Mouse (Mus musculus): ENCODE data around the gene Trim44. TPM values are rescaled to one million over a fixed set of nuclear protein-coding genes. Genes with fewer than 3 reads are reported as not detected.

Gene Trim44
- total RNA-seq, 2 experiments from 2014 or later = 176 to 181 TPM

- intact Hi-C loops (cut with DNase I) = no loop called here
- DNase-seq (ENCODE audit: low spot score in 2 of 2) = no peak
Measured at GRCm38 (mm10) chr2:102303274-102303673, 104.4 kb downstream of the Trim44 start.

GRCm38 (mm10) chr2:102302532-102302931 is 105.1 kb downstream of the Trim44 start:
- intact Hi-C loops (cut with DNase I) = no loop called here
- DNase-seq (ENCODE audit: low spot score in 2 of 2) = peak in 1 of 2 experiments; percentile 80

GRCm38 (mm10) chr2:102294827-102295270 is 112.8 kb downstream of the Trim44 start:
- intact Hi-C loops (cut with DNase I) = loop anchor here (5.0 kb wide), 1 partner anchor 213 kb away; no protein-coding TSS in a partner anchor
- DNase-seq (ENCODE audit: low spot score in 2 of 2) = no peak

- intact Hi-C loops (cut with DNase I) = loop anchor here (5.0 kb wide), 1 partner anchor 211 kb away; no protein-coding TSS in a partner anchor
Measured at GRCm38 (mm10) chr2:102293181-102293580, 114.4 kb downstream of the Trim44 start.

GRCm38 (mm10) chr2:102292051-102292450 is 115.6 kb downstream of the Trim44 start:
- no peak for DNase-seq (ENCODE audit: low spot score in 2 of 2)
- intact Hi-C loops (cut with DNase I) = loop anchor here (5.0 kb wide), 1 partner anchor 210 kb away; no protein-coding TSS in a partner anchor

More at GRCm38 (mm10) chr2:102293181-102293580, 114.4 kb downstream of the Trim44 start:
- DNase-seq (ENCODE audit: low spot score in 2 of 2) = no peak

- peak in 1 of 2 experiments; percentile 37 for DNase-seq (ENCODE audit: low spot score in 2 of 2)
- intact Hi-C loops (cut with DNase I) = loop anchor here (5.0 kb wide), 1 partner anchor 209 kb away; no protein-coding TSS in a partner anchor
Measured at GRCm38 (mm10) chr2:102291533-102291932, 116.1 kb downstream of the Trim44 start.

GRCm38 (mm10) chr2:102290041-102290440 is 117.6 kb downstream of the Trim44 start:
- intact Hi-C loops (cut with DNase I) = loop anchor here (5.0 kb wide), 1 partner anchor 208 kb away; no protein-coding TSS in a partner anchor
- DNase-seq (ENCODE audit: low spot score in 2 of 2) = peak; percentile 43 to 46

- intact Hi-C loops (cut with DNase I) = no loop called here
- no peak for DNase-seq (ENCODE audit: low spot score in 2 of 2)
Measured at GRCm38 (mm10) chr2:102288676-102289075, 119.0 kb downstream of the Trim44 start.

GRCm38 (mm10) chr2:102287369-102287768 is 120.3 kb downstream of the Trim44 start:
- intact Hi-C loops (cut with DNase I) = no loop called here

GRCm38 (mm10) chr2:102282081-102282480 is 125.5 kb downstream of the Trim44 start:
- intact Hi-C loops (cut with DNase I) = no loop called here
- no peak for DNase-seq (ENCODE audit: low spot score in 2 of 2)

More at GRCm38 (mm10) chr2:102287369-102287768, 120.3 kb downstream of the Trim44 start:
- no peak for DNase-seq (ENCODE audit: low spot score in 2 of 2)

- intact Hi-C loops (cut with DNase I) = no loop called here
- no peak for DNase-seq (ENCODE audit: low spot score in 2 of 2)
Measured at GRCm38 (mm10) chr2:102279779-102280178, 127.8 kb downstream of the Trim44 start.

- intact Hi-C loops (cut with DNase I) = no loop called here
- no peak for DNase-seq (ENCODE audit: low spot score in 2 of 2)
Measured at GRCm38 (mm10) chr2:102277946-102278345, 129.7 kb downstream of the Trim44 start.

- peak; percentile 53 to 66 for DNase-seq (ENCODE audit: low spot score in 2 of 2)
- intact Hi-C loops (cut with DNase I) = no loop called here
Measured at GRCm38 (mm10) chr2:102273280-102273679, 134.3 kb downstream of the Trim44 start.

- intact Hi-C loops (cut with DNase I) = no loop called here
- DNase-seq (ENCODE audit: low spot score in 2 of 2) = no peak
Measured at GRCm38 (mm10) chr2:102267582-102268339, 139.9 kb downstream of the Trim44 start.

- intact Hi-C loops (cut with DNase I) = no loop called here
- DNase-seq (ENCODE audit: low spot score in 2 of 2) = no peak
Measured at GRCm38 (mm10) chr2:102266911-102267310, 140.7 kb downstream of the Trim44 start.

- DNase-seq (ENCODE audit: low spot score in 2 of 2) = peak in 1 of 2 experiments; percentile 11
- intact Hi-C loops (cut with DNase I) = loop anchor here (5.0 kb wide), 3 partner anchors 58 to 277 kb away; partner anchors contain the start of gene Fjx1
Measured at GRCm38 (mm10) chr2:102259139-102259538, 148.5 kb downstream of the Trim44 start.

GRCm38 (mm10) chr2:102258682-102259081 is 148.9 kb downstream of the Trim44 start:
- intact Hi-C loops (cut with DNase I) = loop anchor here (5.0 kb wide), 3 partner anchors 59 to 276 kb away; partner anchors contain the start of gene Fjx1
- no peak for DNase-seq (ENCODE audit: low spot score in 2 of 2)

- DNase-seq (ENCODE audit: low spot score in 2 of 2) = peak in 1 of 2 experiments; percentile 42
Measured at GRCm38 (mm10) chr2:102257964-102258605, 149.5 kb downstream of the Trim44 start.

GRCm38 (mm10) chr2:102256591-102257335 is 150.9 kb downstream of the Trim44 start:
- intact Hi-C loops (cut with DNase I) = loop anchor here (5.0 kb wide), 3 partner anchors 61 to 274 kb away; partner anchors contain the start of gene Fjx1
- DNase-seq (ENCODE audit: low spot score in 2 of 2) = peak in 1 of 2 experiments; percentile 78

More at GRCm38 (mm10) chr2:102257964-102258605, 149.5 kb downstream of the Trim44 start:
- intact Hi-C loops (cut with DNase I) = loop anchor here (5.0 kb wide), 3 partner anchors 59 to 276 kb away; partner anchors contain the start of gene Fjx1
